Mouse (Mus musculus) CH12.LX (cell line): ENCODE data around the gene Cmc2. TPM values are rescaled to one million over a fixed set of nuclear protein-coding genes. Genes with fewer than 3 reads are reported as not detected.

Experiments
- DNase-seq: peaks from one replicate; pipeline ENCODE4 v3.0.0-alpha.2; 2013; ENCODE audit errors: extremely low read depth
- H3K27ac ChIP-seq: 2 replicates; pipeline ENCODE4 v1.5.1; 2012; ENCODE audit warnings: low read depth, mild to moderate bottlenecking, control low read depth, moderate library complexity; ENCODE audit not compliant: insufficient read depth
- H3K27me3 ChIP-seq: replicated peaks from 2 replicates; pipeline ENCODE3; 2012; ENCODE audit warnings: inconsistent platforms
- H3K36me3 ChIP-seq, 2 experiments: replicated peaks in 1 of 2; 2 replicates each; pipeline versions ENCODE3 to v1.6.1; 2012; ENCODE audit warnings: inconsistent platforms in 1 of 2, low read length in 1 of 2, mild to moderate bottlenecking in 1 of 2, mixed read lengths in 1 of 2, moderate library complexity in 1 of 2; ENCODE audit not compliant: control insufficient read depth in 1 of 2, insufficient read depth in 1 of 2
- H3K4me1 ChIP-seq, 2 experiments: 2 replicates each; pipeline ENCODE4 v1.6.1; 2012; ENCODE audit warnings: inconsistent platforms in 1 of 2, moderate library complexity in 1 of 2; ENCODE audit not compliant: insufficient read depth in 2 of 2, control insufficient read depth in 1 of 2
- H3K4me2 ChIP-seq: 2 replicates; pipeline ENCODE4 v1.6.1; 2012; ENCODE audit warnings: low read depth, mild to moderate bottlenecking, control low read depth; ENCODE audit not compliant: poor library complexity, insufficient read depth, severe bottlenecking
- H3K4me3 ChIP-seq, 3 experiments: fragments of 150-350 bp in 1 of 3; sonication (generic) in 1 of 3; replicated peaks in 1 of 3; 2 replicates each; pipeline versions ENCODE3 to v1.5.1; 2011 to 2012; ENCODE audit warnings: low read depth in 2 of 3, low read length in 2 of 3, mild to moderate bottlenecking in 2 of 3, moderate library complexity in 2 of 3, control low read depth in 1 of 3, improper control_type of control experiment in 1 of 3, inconsistent platforms in 1 of 3, mixed read lengths in 1 of 3; ENCODE audit not compliant: poor library complexity in 1 of 3
- H3K79me2 ChIP-seq: replicated peaks from 2 replicates; pipeline ENCODE4 v1.6.1; 2012; ENCODE audit warnings: mild to moderate bottlenecking, moderate library complexity; ENCODE audit not compliant: control insufficient read depth, poor library complexity, insufficient read depth, severe bottlenecking; ENCODE audit errors: extremely low read depth
- H3K9ac ChIP-seq: 2 replicates; pipeline ENCODE4 v1.6.1; 2012; ENCODE audit warnings: low read depth, mild to moderate bottlenecking, control low read depth, moderate library complexity; ENCODE audit not compliant: insufficient read depth
- H3K9me3 ChIP-seq: replicated peaks from 2 replicates; pipeline ENCODE3; 2012; ENCODE audit warnings: low read length, inconsistent platforms, mixed read lengths
- EP300 ChIP-seq: IDR thresholded peaks from 2 replicates; pipeline ENCODE4 v1.6.1; 2011; ENCODE audit warnings: low read length, improper control_type of control experiment
- GABPA ChIP-seq: IDR thresholded peaks from 2 replicates; pipeline ENCODE4 v1.6.1; 2012; ENCODE audit warnings: low read depth, low read length, improper control_type of control experiment, inconsistent platforms; ENCODE audit not compliant: insufficient replicate concordance
- JUN ChIP-seq: IDR thresholded peaks from 2 replicates; pipeline ENCODE4 v1.6.1; 2011; ENCODE audit warnings: low read depth, mild to moderate bottlenecking, low read length, improper control_type of control experiment, moderate library complexity; ENCODE audit not compliant: insufficient read depth
- KAT2A ChIP-seq: IDR thresholded peaks from 2 replicates; pipeline ENCODE4 v1.6.1; 2012; ENCODE audit warnings: low read length, improper control_type of control experiment, inconsistent platforms; ENCODE audit not compliant: insufficient replicate concordance
- NRF1 ChIP-seq: IDR thresholded peaks from 2 replicates; pipeline ENCODE4 v1.6.1; 2014; ENCODE audit warnings: low read depth, mild to moderate bottlenecking, inconsistent platforms, low read length, improper control_type of control experiment, moderate library complexity
- PAX5 ChIP-seq: IDR thresholded peaks from 2 replicates; pipeline ENCODE4 v1.6.1; 2012; ENCODE audit warnings: low read length, inconsistent platforms, mixed read lengths
- POLR2A ChIP-seq: IDR thresholded peaks from 2 replicates; pipeline ENCODE4 v1.6.1; 2011; ENCODE audit warnings: low read depth, mild to moderate bottlenecking, improper control_type of control experiment, low read length
- POLR2AphosphoS2 ChIP-seq: IDR thresholded peaks from 2 replicates; pipeline ENCODE4 v1.6.1; 2011; ENCODE audit warnings: low read depth, low read length, improper control_type of control experiment
- RCOR1 ChIP-seq: conservative IDR thresholded peaks from 2 replicates; pipeline ENCODE4 v1.6.1; 2012; ENCODE audit warnings: low read depth, mild to moderate bottlenecking, inconsistent platforms, low read length, improper control_type of control experiment
- SMC3 ChIP-seq: IDR thresholded peaks from 2 replicates; pipeline ENCODE4 v1.6.1; 2011; ENCODE audit warnings: low read depth, low read length, improper control_type of control experiment
- USF2 ChIP-seq: conservative IDR thresholded peaks from 2 replicates; pipeline ENCODE4 v1.6.1; 2011; ENCODE audit warnings: low read depth, low read length, improper control_type of control experiment
- ZC3H11A ChIP-seq: IDR thresholded peaks from 2 replicates; pipeline ENCODE4 v1.6.1; 2012; ENCODE audit warnings: low read depth, mild to moderate bottlenecking, inconsistent platforms, low read length, improper control_type of control experiment
- ZMIZ1 ChIP-seq: IDR thresholded peaks from 2 replicates; pipeline ENCODE4 v1.6.1; 2012; ENCODE audit warnings: low read depth, mild to moderate bottlenecking, inconsistent platforms, low read length, improper control_type of control experiment
- dilution Hi-C: fragments of 300-500 bp; cut with MboI; formaldehyde crosslinking; loops from 2 replicates; pipeline ENCODE4 v1.14.3; 2020; ENCODE audit warnings: low sequenced_read_pairs; ENCODE audit not compliant: extremely low pct_unique_long_range_greater_than_20kb, extremely low pct_ligation_motif_present
- in situ Hi-C: fragments of 300-500 bp; cut with MboI; formaldehyde crosslinking; loops from 3 replicates; pipeline ENCODE4 v1.14.3; 2019; ENCODE audit warnings: low sequenced_read_pairs, low pct_ligation_motif_present, low pct_unique_long_range_greater_than_20kb, mixed read lengths
- polyA plus RNA-seq: library from polyadenylated mRNA; unstranded; fragments of >175 nt; gene quantifications from 2 replicates; pipeline ENCODE4 v1.2.1, GENCODE M21; 2012; ENCODE audit warnings: low read depth; ENCODE audit not compliant: insufficient read length
- total RNA-seq, 2 experiments: library from RNA; depleted of rRNA; stranded (reverse); fragments of 300-350 nt in 1 of 2; fragments of >200 nt in 1 of 2; gene quantifications; 2 replicates each; pipeline ENCODE4 v1.2.3; 2012 to 2014

Cmc2 gene
- total and polyA plus RNA-seq, 3 experiments: 29.1 to 55.1 (median 39.4) TPM

- H3K4me2 ChIP-seq: no peak overlapping the region
- in situ Hi-C loops (loop anchor here (25.0 kb wide), 1 partner anchor 377 kb away; no protein-coding TSS in a partner anchor), dilution Hi-C loops (no loop called here)
- no peaks in the 10 kb centered on the region for H3K4me1 ChIP-seq
- no peak overlapping the region for H3K9ac ChIP-seq
- no peak for DNase-seq
- no peaks in the 10 kb centered on the region for H3K79me2 ChIP-seq
- no peak for TF ChIP-seq ZMIZ1
- no peak for TF ChIP-seq POLR2A
- TF ChIP-seq ZC3H11A: no peak
- TF ChIP-seq KAT2A: no peak
- no peak for TF ChIP-seq POLR2AphosphoS2
- no peak for TF ChIP-seq USF2
- TF ChIP-seq EP300: no peak
- no peak for TF ChIP-seq RCOR1
- TF ChIP-seq GABPA: no peak
- no peak for TF ChIP-seq PAX5
- no peaks in the 10 kb centered on the region for H3K36me3 ChIP-seq
- H3K4me3 ChIP-seq: no peak overlapping the region
- H3K27ac ChIP-seq: no peak overlapping the region
- peaks cover 8% of the 10 kb centered on the region for H3K27me3 ChIP-seq
- H3K9me3 ChIP-seq: peaks cover 11% of the 10 kb centered on the region
Measured at GRCm38 (mm10) chr8:116864514-116864913, 56.7 kb downstream of the Cmc2 start.

- in situ Hi-C loops: loop anchor here (25.0 kb wide), 1 partner anchor 377 kb away; no protein-coding TSS in a partner anchor
- Histone ChIP-seq H3K9ac (no peak overlapping the region), H3K36me3 (no peaks in the 10 kb centered on the region), H3K4me2 (no peak overlapping the region), H3K4me1 (no peaks in the 10 kb centered on the region), H3K79me2 (no peaks in the 10 kb centered on the region), H3K4me3 (no peak overlapping the region), H3K9me3 (peaks cover 11% of the 10 kb centered on the region), H3K27me3 (peaks cover 8% of the 10 kb centered on the region), H3K27ac (no peak overlapping the region)
- no peak for DNase-seq
- dilution Hi-C loops: no loop called here
- TF ChIP-seq ZMIZ1 (no peak), USF2 (no peak), JUN (no peak), SMC3 (no peak), EP300 (no peak), POLR2AphosphoS2 (no peak), NRF1 (no peak), KAT2A (no peak)
Measured at GRCm38 (mm10) chr8:116864022-116864387, 57.2 kb downstream of the Cmc2 start.
